Mouse (Mus musculus): ENCODE results near the gene Ahnak2. TPM values are rescaled to one million over a fixed set of nuclear protein-coding genes. Genes with fewer than 3 reads are reported as not detected.
A peak's percentile ranks its signal among the peaks of the same experiment; 100 is the strongest.

Ahnak2 gene
- polyA plus RNA-seq, 1 experiment, result 1.4 TPM

DNA sequence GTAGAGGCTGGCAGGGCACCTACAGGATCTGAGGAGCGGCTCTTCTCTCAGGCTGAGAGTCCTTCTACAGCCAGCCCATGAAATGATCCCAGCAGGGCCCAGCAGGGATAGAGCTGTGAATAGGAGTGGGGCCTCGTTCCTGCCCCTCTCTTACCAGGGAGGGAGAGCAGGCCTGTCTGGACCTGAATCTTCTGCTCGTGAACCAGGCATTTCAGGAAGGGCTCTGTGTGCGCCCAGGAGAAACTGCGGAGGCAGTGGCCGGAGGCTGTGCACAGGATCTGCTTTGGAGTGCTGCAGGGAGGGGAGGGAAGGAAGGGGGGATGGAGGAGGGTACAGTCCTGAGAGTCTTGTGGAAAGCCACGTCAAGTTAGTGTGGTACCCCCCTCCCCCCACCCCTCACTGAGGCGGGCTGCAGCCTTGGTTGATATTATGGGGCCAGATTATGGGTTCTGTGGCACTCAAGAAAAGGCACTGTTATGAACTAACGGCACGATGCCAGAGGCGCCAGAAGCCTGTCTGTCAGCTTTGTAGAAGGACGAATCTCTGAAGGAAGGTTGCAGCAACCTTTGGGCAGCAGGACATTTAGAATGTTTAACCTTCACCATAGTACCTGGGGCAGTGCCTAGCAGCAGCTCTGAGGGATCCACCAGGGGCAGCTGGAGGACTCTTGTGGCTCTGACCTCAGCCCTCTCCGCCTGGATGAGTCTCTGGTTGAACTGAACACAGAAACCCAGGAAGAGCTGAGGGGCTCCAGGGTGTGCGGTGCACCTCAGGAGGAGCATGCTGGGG is 12.4 kb upstream of the Ahnak2 start:
- Histone ChIP-seq H3K4me3 (replicated peaks; ENCODE audit: control insufficient read depth, low read depth, low read length) (no peak overlapping the region), H3K27ac (ENCODE audit: control insufficient read depth, insufficient read depth, low read depth, low read length, poor library complexity) (no peak overlapping the region), H3K4me1 (ENCODE audit: control insufficient read depth, insufficient read depth, low read length) (no peaks in the 10 kb centered on the region)
- no peak for TF ChIP-seq POLR2A (IDR thresholded peaks at IDR 0.05; ENCODE audit: borderline replicate concordance, control insufficient read depth, low read depth, low read length)
- TF ChIP-seq CTCF (IDR thresholded peaks at IDR 0.05; ENCODE audit: control insufficient read depth, insufficient read depth, low read length), result no peak
- WGBS, result 86% methylated on average over 14 of the region's 14 CpGs

DNA sequence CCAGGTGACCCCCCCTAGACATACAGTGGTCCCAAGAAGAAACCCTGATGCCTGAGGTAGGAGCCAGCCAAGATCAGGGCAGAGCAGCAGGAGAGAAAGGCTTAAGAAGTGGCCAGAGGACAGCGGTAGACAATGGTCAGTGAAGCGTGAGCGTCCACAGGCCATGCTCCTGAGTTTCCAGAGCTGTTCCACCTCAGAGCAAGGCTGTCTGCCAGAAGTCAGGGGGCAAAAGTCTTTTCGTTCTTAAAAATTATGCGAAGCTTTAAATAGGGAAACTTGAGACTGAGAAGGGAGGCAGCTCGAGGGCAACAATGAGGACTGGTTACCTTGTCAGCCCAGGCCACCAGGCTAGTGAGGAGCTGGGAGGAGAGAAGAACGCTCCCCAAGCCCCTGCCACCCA is 10.9 kb upstream of the Ahnak2 start:
- Histone ChIP-seq H3K4me1 (ENCODE audit: control insufficient read depth, insufficient read depth, low read length) (0 out of 2 replicates have a peak, but pooled peaks cover 2% of the 10 kb centered on the region), H3K4me3 (replicated peaks; ENCODE audit: control insufficient read depth, low read depth, low read length) (no peak overlapping the region), H3K27ac (ENCODE audit: control insufficient read depth, insufficient read depth, low read depth, low read length, poor library complexity) (no peak overlapping the region)
- TF ChIP-seq POLR2A (IDR thresholded peaks at IDR 0.05; ENCODE audit: borderline replicate concordance, control insufficient read depth, low read depth, low read length) (no peak), CTCF (IDR thresholded peaks at IDR 0.05; ENCODE audit: control insufficient read depth, insufficient read depth, low read length) (no peak)
- WGBS, result 93% methylated on average over 7 of the region's 7 CpGs

DNA sequence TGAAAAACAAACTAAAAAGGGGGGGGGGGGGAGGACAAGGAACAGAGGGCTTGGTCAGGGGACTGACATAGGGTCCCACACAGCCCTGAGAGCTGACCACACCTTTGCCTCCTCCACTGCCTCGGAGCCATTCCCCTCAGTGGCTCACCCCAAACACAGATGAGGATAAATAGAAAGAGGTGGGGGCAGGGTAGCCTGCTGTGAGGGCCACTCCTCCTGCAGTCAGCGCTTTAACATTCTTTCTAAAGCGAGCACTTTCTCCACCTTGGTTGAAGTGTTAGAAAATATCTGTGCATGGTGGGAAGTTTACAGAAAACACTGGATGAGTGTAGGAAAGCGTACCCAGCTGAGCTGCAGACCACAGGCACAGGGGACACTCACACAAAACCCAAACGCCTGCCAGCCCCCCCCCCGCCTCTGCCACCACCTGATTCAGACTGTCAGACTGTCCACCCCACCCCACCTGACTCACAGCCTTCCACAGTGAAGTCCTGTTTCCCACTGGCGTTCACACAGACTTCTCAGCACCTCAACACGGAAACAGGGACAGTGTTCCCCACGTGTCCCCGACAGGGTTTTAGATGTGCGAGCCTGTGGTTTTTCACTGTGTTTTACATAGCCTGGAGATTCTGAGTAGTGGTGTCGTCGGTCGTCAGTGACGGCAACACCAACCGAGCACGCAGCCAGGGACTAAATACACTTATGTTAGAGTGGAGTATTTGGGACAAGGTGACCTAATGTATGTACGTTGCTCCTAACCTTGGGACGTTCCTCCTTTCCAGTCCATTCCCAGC is 7.8 kb upstream of the Ahnak2 start:
- WGBS, result 72% methylated on average over 19 of the region's 19 CpGs
- TF ChIP-seq CTCF (IDR thresholded peaks at IDR 0.05; ENCODE audit: control insufficient read depth, insufficient read depth, low read length) (no peak), POLR2A (IDR thresholded peaks at IDR 0.05; ENCODE audit: borderline replicate concordance, control insufficient read depth, low read depth, low read length) (no peak)
- no peak overlapping the region for H3K27ac ChIP-seq (ENCODE audit: control insufficient read depth, insufficient read depth, low read depth, low read length, poor library complexity)
- H3K4me1 ChIP-seq (ENCODE audit: control insufficient read depth, insufficient read depth, low read length), result 0 out of 2 replicates have a peak, but pooled peaks cover 2% of the 10 kb centered on the region
- H3K4me3 ChIP-seq (replicated peaks; ENCODE audit: control insufficient read depth, low read depth, low read length), result no peak overlapping the region

DNA sequence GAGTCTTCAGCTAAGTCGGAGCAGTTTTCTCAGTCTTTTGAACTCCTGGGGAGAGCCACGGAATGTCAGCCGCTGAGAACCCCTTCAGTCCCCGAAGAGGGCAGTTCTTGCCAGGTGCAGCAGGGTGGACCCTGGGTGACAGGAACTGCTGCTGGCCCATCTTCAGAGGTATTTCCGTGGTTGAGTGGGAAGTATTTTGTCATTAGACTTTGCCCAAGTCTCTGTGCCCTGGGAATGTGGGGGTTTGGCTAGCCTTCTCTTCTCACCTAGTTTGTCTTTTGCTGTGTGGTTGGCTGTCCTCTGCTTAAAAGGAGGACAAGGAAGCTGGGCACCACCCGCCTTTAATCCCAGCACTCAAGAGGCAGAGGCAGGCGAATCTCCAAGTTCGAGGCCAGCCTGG is 7.2 kb upstream of the Ahnak2 start:
- WGBS, result 18% methylated on average over 8 of the region's 8 CpGs
- 0 out of 2 replicates have a peak, but pooled peaks cover 2% of the 10 kb centered on the region for H3K4me1 ChIP-seq (ENCODE audit: control insufficient read depth, insufficient read depth, low read length)
- H3K4me3 ChIP-seq (replicated peaks; ENCODE audit: control insufficient read depth, low read depth, low read length), result no peak overlapping the region
- H3K27ac ChIP-seq (ENCODE audit: control insufficient read depth, insufficient read depth, low read depth, low read length, poor library complexity), result no peak overlapping the region
- TF ChIP-seq CTCF (IDR thresholded peaks at IDR 0.05; ENCODE audit: control insufficient read depth, insufficient read depth, low read length) (no peak), POLR2A (IDR thresholded peaks at IDR 0.05; ENCODE audit: borderline replicate concordance, control insufficient read depth, low read depth, low read length) (no peak)

DNA sequence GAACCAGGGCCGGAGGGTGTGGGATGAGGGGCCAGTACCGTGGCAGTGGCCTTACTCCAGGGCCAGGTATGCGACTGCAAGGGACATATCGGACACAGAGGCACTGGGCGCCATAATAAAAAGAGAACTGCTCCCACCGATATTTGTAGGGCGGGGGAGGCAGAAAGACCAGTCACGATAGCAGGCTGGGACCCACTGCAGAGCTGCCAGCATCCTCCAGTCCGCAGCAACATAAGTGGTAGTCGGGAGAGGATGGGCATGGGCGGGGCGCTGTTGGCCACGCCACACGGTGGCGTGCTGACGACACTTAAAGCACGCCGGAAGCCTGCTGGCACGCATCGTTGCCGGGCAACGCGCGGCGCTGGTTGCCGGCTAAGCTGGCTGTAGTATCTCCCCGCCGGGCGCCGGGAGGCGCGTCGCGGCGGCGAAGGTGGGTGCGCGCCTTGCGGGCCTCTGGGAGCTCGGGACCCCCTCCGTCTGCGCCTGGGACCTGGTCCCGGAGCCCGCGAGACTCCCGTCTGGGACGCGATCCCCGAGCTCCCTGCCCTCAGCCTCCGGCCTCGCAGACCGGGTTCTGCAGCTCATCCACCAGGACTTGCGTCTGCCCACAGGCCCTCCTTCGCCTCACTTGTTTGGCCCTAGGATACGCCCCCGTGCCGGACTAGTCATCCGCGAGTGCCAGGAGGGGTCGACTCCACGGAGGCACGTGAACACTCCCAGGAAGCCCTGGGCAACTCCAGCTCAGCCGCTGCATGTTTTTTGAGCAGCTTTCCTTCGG is 6.3 kb upstream of the Ahnak2 start, which contains the start of gene Clba1:
Clba1 (plus strand) TSS at position 351 of the 778 bp plus-strand sequence.
- peak within 1 kb of the TSS; percentile 58 for H3K4me3 ChIP-seq (replicated peaks; ENCODE audit: control insufficient read depth, low read depth, low read length)
- H3K4me1 ChIP-seq (ENCODE audit: control insufficient read depth, insufficient read depth, low read length), result 0 out of 2 replicates have a peak, but pooled peaks cover 2% of the 10 kb centered on the region
- no peak within 1 kb of the TSS for H3K27ac ChIP-seq (ENCODE audit: control insufficient read depth, insufficient read depth, low read depth, low read length, poor library complexity)
- TF ChIP-seq CTCF (IDR thresholded peaks at IDR 0.05; ENCODE audit: control insufficient read depth, insufficient read depth, low read length) (peak; percentile 53; the same call in 1 of the 2 replicates), POLR2A (IDR thresholded peaks at IDR 0.05; ENCODE audit: borderline replicate concordance, control insufficient read depth, low read depth, low read length) (peak; percentile 39; the same call in 1 of the 2 replicates)
- 3% methylated on average over 64 of the region's 64 CpGs for WGBS

DNA sequence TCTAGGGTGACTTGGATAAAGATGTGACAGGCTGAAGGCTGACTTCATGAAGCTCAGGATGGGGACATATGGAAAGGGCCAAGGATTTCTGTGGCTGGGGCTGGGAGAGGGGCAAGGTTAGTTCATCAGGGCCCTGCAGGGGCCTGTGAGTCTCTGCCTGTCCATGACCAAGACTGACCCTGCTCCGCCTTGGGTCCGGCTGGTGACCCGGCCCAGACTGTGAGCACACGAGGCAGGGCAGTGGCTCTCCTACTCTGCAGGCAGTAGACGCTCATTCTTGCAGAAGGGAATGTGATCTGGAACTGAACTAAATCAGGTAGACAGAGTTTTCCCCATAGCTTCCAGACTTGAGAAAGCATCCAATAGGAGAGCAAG is 5.7 kb upstream of the Ahnak2 start:
- WGBS, result 82% methylated on average over 5 of the region's 5 CpGs
- Histone ChIP-seq H3K27ac (ENCODE audit: control insufficient read depth, insufficient read depth, low read depth, low read length, poor library complexity) (no peak overlapping the region), H3K4me3 (replicated peaks; ENCODE audit: control insufficient read depth, low read depth, low read length) (no peak overlapping the region), H3K4me1 (ENCODE audit: control insufficient read depth, insufficient read depth, low read length) (0 out of 2 replicates have a peak, but pooled peaks cover 2% of the 10 kb centered on the region)
- no peak for TF ChIP-seq POLR2A (IDR thresholded peaks at IDR 0.05; ENCODE audit: borderline replicate concordance, control insufficient read depth, low read depth, low read length)
- no peak for TF ChIP-seq CTCF (IDR thresholded peaks at IDR 0.05; ENCODE audit: control insufficient read depth, insufficient read depth, low read length)

DNA sequence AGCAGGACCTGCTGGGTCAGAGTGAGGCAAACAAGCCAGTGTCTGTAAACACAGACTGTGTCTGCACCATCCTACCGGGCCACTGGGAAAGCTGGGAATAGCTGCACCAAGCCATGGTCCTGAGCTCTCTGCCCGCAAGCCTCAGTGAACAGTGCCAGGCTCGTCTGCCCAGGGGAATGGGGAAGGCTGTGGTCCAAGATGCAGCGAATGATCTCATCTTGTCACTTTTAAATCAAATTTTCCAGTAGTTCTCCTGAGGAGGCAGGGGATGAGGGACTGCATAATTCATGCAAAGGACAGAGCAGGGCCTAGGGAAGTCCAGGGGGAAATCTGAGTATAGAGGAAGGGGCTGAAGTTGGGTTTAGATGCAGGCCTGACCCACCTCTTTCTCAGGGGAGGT is 5.3 kb upstream of the Ahnak2 start:
- Histone ChIP-seq H3K27ac (ENCODE audit: control insufficient read depth, insufficient read depth, low read depth, low read length, poor library complexity) (no peak overlapping the region), H3K4me3 (replicated peaks; ENCODE audit: control insufficient read depth, low read depth, low read length) (no peak overlapping the region), H3K4me1 (ENCODE audit: control insufficient read depth, insufficient read depth, low read length) (0 out of 2 replicates have a peak, but pooled peaks cover 2% of the 10 kb centered on the region)
- no peak for TF ChIP-seq CTCF (IDR thresholded peaks at IDR 0.05; ENCODE audit: control insufficient read depth, insufficient read depth, low read length)
- TF ChIP-seq POLR2A (IDR thresholded peaks at IDR 0.05; ENCODE audit: borderline replicate concordance, control insufficient read depth, low read depth, low read length), result no peak
- WGBS, result 89% methylated on average over 4 of the region's 4 CpGs
